In the genomic region with DNA sequence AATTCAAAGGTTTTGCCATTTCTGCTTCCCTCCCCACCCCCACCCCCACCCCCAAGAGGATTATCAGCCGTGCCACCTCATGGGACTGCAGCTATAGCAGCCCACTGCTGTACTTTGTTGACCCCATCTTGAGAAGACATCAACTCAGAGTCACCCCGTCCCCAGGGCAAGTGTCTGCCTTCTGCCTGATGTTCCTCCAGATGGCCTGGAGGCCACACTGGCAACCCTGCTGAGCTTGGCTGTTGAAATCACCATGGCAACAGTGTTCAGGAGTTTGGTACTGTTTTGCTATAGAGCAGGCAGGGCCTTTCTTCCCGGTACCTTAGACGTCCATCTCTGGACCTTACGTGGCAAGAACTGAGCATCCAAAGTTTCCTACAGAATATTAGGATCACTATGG, we compare ENCODE assay signal across 11 mouse cellular contexts.
DNase-seq lines count a peak whose midpoint lies in the region; ATAC-seq and TF ChIP-seq lines count a peak whose summit lies in the region.
"Had no signal": no experiment of that assay in that cellular context is flagged by ENCODE, and none has a peak within 500 bp of the region (broad histone marks: within the 10 kb centered on the region; RNA-seq: fewer than 3 reads in every experiment).

No protein-coding gene starts in this region.

- no peak for TF ChIP-seq POLR2A in brain, embryonic 14.5 days (IDR thresholded peaks at IDR 0.05; ENCODE audit: borderline replicate concordance, extremely low read depth, insufficient read depth, insufficient read length, poor library complexity, severe bottlenecking)
- no peak for TF ChIP-seq POLR2A in kidney, adult 2 months (IDR thresholded peaks at IDR 0.05; ENCODE audit: low read depth, low read length)

- peak; percentile 74 for ATAC-seq in forebrain, embryonic 13.5 days
- peak; percentile 74 for ATAC-seq in midbrain, embryonic 13.5 days

- H3K9ac ChIP-seq in forebrain, embryonic 13.5 days, result no peak overlapping the region
- H3K9ac ChIP-seq in midbrain, embryonic 13.5 days (replicated peaks), result no peak overlapping the region
- H3K9ac ChIP-seq: liver, embryonic 13.5 days had no signal

- H3K4me3 ChIP-seq in forebrain, embryonic 13.5 days, result no peak overlapping the region
- no peak overlapping the region for H3K4me3 ChIP-seq in midbrain, embryonic 13.5 days (replicated peaks)
- H3K4me3 ChIP-seq in kidney, adult 2 months (ENCODE audit: insufficient read depth, low read depth, low read length), result no peak overlapping the region
- H3K4me3 ChIP-seq: liver, embryonic 13.5 days had no signal

- no peaks in the 10 kb centered on the region for H3K9me3 ChIP-seq in forebrain, embryonic 13.5 days (replicated peaks)
- H3K9me3 ChIP-seq in midbrain, embryonic 13.5 days, result no peaks in the 10 kb centered on the region
- H3K9me3 ChIP-seq: liver, embryonic 13.5 days had no signal

- H3K4me2 ChIP-seq in forebrain, embryonic 13.5 days, result no peak overlapping the region
- no peak overlapping the region for H3K4me2 ChIP-seq in midbrain, embryonic 13.5 days (replicated peaks)
- H3K4me2 ChIP-seq: liver, embryonic 13.5 days had no signal

- TF ChIP-seq CTCF in brain, embryonic 14.5 days (IDR thresholded peaks at IDR 0.05; ENCODE audit: borderline replicate concordance, extremely low read depth, insufficient read depth, insufficient read length), result no peak
- no peak for TF ChIP-seq CTCF in kidney, adult 2 months (conservative IDR thresholded peaks at IDR 0.05; ENCODE audit: insufficient read depth, insufficient read length, low read depth, low read length)

- DNase-seq in brain, embryonic 14.5 days (ENCODE audit: low read depth), result peak; percentile 80
- peak; percentile 78 for DNase-seq in cerebellum, adult 9-10 months
- DNase-seq in right cerebral cortex, postnatal 14 days, result no peak
- DNase-seq in ovary, postnatal 14 days (ENCODE audit: low spot score), result no peak
- no peak for DNase-seq in kidney, adult 2 months
- no peak for DNase-seq in left cerebral cortex, adult 18-20 months (ENCODE audit: low spot score in 2 of 2)
- DNase-seq: gastrocnemius, postnatal 10 days; liver, embryonic 13.5 days had no signal

- no peak overlapping the region for H3K27ac ChIP-seq in forebrain, embryonic 13.5 days
- no peak overlapping the region for H3K27ac ChIP-seq in midbrain, embryonic 13.5 days
- H3K27ac ChIP-seq in kidney, adult 2 months (ENCODE audit: insufficient read depth, low read depth, low read length), result no peak overlapping the region
- H3K27ac ChIP-seq: liver, embryonic 13.5 days had no signal

- no peaks in the 10 kb centered on the region; the same call in 1 of the 2 replicates for H3K36me3 ChIP-seq in forebrain, embryonic 13.5 days (ENCODE audit: poor library complexity, severe bottlenecking)
- peaks cover 15% of the 10 kb centered on the region for H3K36me3 ChIP-seq in midbrain, embryonic 13.5 days
- H3K36me3 ChIP-seq in kidney, adult 2 months (ENCODE audit: control insufficient read depth, insufficient read depth, low read length), result no peaks in the 10 kb centered on the region
- H3K36me3 ChIP-seq: liver, embryonic 13.5 days had no signal

- no peaks in the 10 kb centered on the region for H3K27me3 ChIP-seq in forebrain, embryonic 13.5 days
- H3K27me3 ChIP-seq in midbrain, embryonic 13.5 days, result no peaks in the 10 kb centered on the region
- H3K27me3 ChIP-seq in kidney, adult 2 months (replicated peaks; ENCODE audit: control insufficient read depth, insufficient read depth, low read length), result no peaks in the 10 kb centered on the region
- H3K27me3 ChIP-seq: CH12.LX; liver, embryonic 13.5 days had no signal

- peaks cover 21% of the 10 kb centered on the region for H3K4me1 ChIP-seq in forebrain, embryonic 13.5 days
- peaks cover 28% of the 10 kb centered on the region for H3K4me1 ChIP-seq in midbrain, embryonic 13.5 days (replicated peaks)
- H3K4me1 ChIP-seq in kidney, adult 2 months (ENCODE audit: control insufficient read depth, insufficient read depth, low read length), result no peaks in the 10 kb centered on the region
- H3K4me1 ChIP-seq: liver, embryonic 13.5 days had no signal

- 37% methylated on average over 5 of the region's 5 CpGs for WGBS in forebrain, embryonic 13.5 days
- 26% methylated on average over 5 of the region's 5 CpGs for WGBS in midbrain, embryonic 13.5 days
- WGBS in kidney, adult 2 months, result 63% methylated on average over 5 of the region's 5 CpGs

Comparison
In these comparisons a context has a peak if more than half of its experiments do, and no peak if none do; other contexts are left out.
1. DNase-seq: peak in brain, embryonic 14.5 days (single experiment) and cerebellum, adult 9-10 months (single experiment); none in right cerebral cortex, postnatal 14 days (single experiment), ovary, postnatal 14 days (single experiment), kidney, adult 2 months (single experiment) and left cerebral cortex, adult 18-20 months (0 of 2).